Mouse (Mus musculus) forebrain, embryonic 16.5 days (tissue): ENCODE measurements at regions not wholly inside any gene's neighbourhood (a gene's known extent, or its start where the extent isn't known, plus 50 kb on each side); places are given as distances from the start of the nearest gene placed in this dataset.

Source experiments
- ATAC-seq: fragments of 200-750 bp; cut with Nextera tagmentation; 2 replicates; pipeline ENCODE4 v1.8.0; 2017; ENCODE audit warnings: mild to moderate bottlenecking, moderate library complexity
- H3K27ac ChIP-seq: fragments of 300-500 bp; sonication (generic); 2 replicates; pipeline ENCODE4 v1.5.1; 2014; ENCODE audit warnings: low read length, control low read depth
- H3K27me3 ChIP-seq: fragments of 300-500 bp; sonication (generic); replicated peaks from 2 replicates; pipeline ENCODE4 v1.6.1; 2014; ENCODE audit warnings: low read length; ENCODE audit not compliant: control insufficient read depth, insufficient read depth
- H3K36me3 ChIP-seq: fragments of 300-500 bp; sonication (generic); 2 replicates; pipeline ENCODE4 v1.6.1; 2014; ENCODE audit not compliant: control insufficient read depth, insufficient read depth
- H3K4me1 ChIP-seq: fragments of 300-500 bp; sonication (generic); replicated peaks from 2 replicates; pipeline ENCODE4 v1.6.1; 2014; ENCODE audit warnings: low read length; ENCODE audit not compliant: control insufficient read depth, insufficient read depth
- H3K4me2 ChIP-seq: fragments of 300-500 bp; sonication (generic); 2 replicates; pipeline ENCODE4 v1.6.1; 2014; ENCODE audit warnings: mild to moderate bottlenecking, low read length, control low read depth
- H3K4me3 ChIP-seq: fragments of 300-500 bp; sonication (generic); replicated peaks from 2 replicates; pipeline ENCODE4 v1.5.1; 2014; ENCODE audit warnings: mild to moderate bottlenecking, low read length, control low read depth
- H3K9ac ChIP-seq: fragments of 300-500 bp; sonication (generic); replicated peaks from 2 replicates; pipeline ENCODE4 v1.6.1; 2014; ENCODE audit warnings: low read depth, low read length, control low read depth
- H3K9me3 ChIP-seq: fragments of 300-500 bp; sonication (generic); 2 replicates; pipeline ENCODE4 v1.6.1; 2016; ENCODE audit warnings: low read length; ENCODE audit not compliant: control insufficient read depth
- WGBS: fragments of 180-500 bp; shearing (Covaris S2); extraction: QIAGEN DNeasy Blood & Tissue Kit; methylation state at CpG from one replicate; pipeline ENCODE4 v1.1.7; 2014; 5-methylcytosine and 5-hydroxymethylcytosine counted together

- WGBS = 43% methylated on average over 8 of the region's 8 CpGs
- no peak overlapping the region for H3K4me2 ChIP-seq
- no peak overlapping the region for H3K4me3 ChIP-seq
- no peaks in the 10 kb centered on the region for H3K9me3 ChIP-seq
- no peak overlapping the region; the same call in 1 of the 2 replicates for H3K27ac ChIP-seq
- no peaks in the 10 kb centered on the region; the same call in 1 of the 2 replicates for H3K4me1 ChIP-seq
- no peaks in the 10 kb centered on the region for H3K27me3 ChIP-seq
- no peaks in the 10 kb centered on the region for H3K36me3 ChIP-seq
- 0 out of 2 replicates have a peak, but pooled peaks have one; percentile 33 for ATAC-seq
- no peak overlapping the region for H3K9ac ChIP-seq
Observed at GRCm38 (mm10) chr1:164606141-164606754, 148.1 kb upstream of the Atp1b1 start.

DNA sequence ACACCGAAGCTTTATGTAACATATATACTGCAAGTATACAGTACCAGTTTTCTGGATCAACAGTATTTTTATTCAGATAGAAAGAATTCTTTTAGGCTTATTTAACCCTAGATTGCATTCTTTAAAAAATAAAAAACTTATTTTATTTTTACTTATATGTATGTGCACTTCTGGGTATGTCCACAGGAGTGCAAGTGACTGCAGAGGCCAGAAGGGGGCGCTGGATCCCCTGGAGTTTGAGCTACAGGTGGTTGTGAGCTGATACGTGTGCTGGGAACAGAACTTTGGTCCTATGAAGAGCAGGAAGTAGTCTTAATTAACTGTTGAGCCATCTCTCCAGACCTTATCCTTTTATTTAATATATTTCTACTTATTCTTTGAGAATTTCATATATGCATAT, 145.3 kb upstream of the Atp1b1 start:
- 65% methylated on average over 3 of the region's 3 CpGs for WGBS
- Histone ChIP-seq H3K9me3 (no peaks in the 10 kb centered on the region), H3K4me2 (no peak overlapping the region), H3K4me3 (no peak overlapping the region), H3K27ac (no peak overlapping the region), H3K9ac (no peak overlapping the region), H3K4me1 (no peaks in the 10 kb centered on the region; the same call in 1 of the 2 replicates), H3K36me3 (no peaks in the 10 kb centered on the region), H3K27me3 (no peaks in the 10 kb centered on the region)
- no peak for ATAC-seq

DNA sequence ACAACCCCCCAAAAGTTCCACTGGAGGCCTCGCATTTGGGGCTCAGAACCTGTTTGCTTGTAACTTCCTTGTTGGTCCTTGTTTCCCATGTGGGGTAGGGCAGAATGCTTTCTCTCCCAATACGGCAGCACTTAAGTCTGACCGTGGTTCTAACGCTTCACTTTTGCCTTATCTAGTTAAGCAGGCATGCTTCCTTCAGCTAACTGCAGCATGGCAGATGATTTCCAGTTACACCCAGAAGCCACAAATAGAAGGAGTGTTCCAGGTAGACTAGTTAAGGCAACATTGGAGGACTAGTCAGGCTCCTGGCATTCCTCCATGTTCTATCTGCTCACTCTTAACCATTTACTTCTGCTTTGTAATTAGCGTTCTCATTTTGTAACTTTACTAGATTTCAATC, 144.4 kb upstream of the Atp1b1 start:
- Histone ChIP-seq H3K9ac (no peak overlapping the region), H3K27ac (no peak overlapping the region), H3K27me3 (no peaks in the 10 kb centered on the region), H3K4me1 (no peaks in the 10 kb centered on the region; the same call in 1 of the 2 replicates), H3K4me3 (no peak overlapping the region), H3K9me3 (no peaks in the 10 kb centered on the region), H3K36me3 (no peaks in the 10 kb centered on the region), H3K4me2 (no peak overlapping the region)
- 96% methylated on average over 5 of the region's 5 CpGs for WGBS
- no peak for ATAC-seq

GRCm38 (mm10) chr1:164590205-164590613, 132.1 kb upstream of the Atp1b1 start:
- Histone ChIP-seq H3K9me3 (no peaks in the 10 kb centered on the region), H3K27ac (peak overlapping the region; percentile 9; the same call in 1 of the 2 replicates), H3K4me1 (peaks cover 3% of the 10 kb centered on the region; the same call in 1 of the 2 replicates), H3K27me3 (no peaks in the 10 kb centered on the region), H3K9ac (no peak overlapping the region), H3K36me3 (no peaks in the 10 kb centered on the region), H3K4me2 (no peak overlapping the region), H3K4me3 (no peak overlapping the region)
- 42% methylated on average over 3 of the region's 3 CpGs for WGBS
- ATAC-seq = peak; percentile 91

DNA sequence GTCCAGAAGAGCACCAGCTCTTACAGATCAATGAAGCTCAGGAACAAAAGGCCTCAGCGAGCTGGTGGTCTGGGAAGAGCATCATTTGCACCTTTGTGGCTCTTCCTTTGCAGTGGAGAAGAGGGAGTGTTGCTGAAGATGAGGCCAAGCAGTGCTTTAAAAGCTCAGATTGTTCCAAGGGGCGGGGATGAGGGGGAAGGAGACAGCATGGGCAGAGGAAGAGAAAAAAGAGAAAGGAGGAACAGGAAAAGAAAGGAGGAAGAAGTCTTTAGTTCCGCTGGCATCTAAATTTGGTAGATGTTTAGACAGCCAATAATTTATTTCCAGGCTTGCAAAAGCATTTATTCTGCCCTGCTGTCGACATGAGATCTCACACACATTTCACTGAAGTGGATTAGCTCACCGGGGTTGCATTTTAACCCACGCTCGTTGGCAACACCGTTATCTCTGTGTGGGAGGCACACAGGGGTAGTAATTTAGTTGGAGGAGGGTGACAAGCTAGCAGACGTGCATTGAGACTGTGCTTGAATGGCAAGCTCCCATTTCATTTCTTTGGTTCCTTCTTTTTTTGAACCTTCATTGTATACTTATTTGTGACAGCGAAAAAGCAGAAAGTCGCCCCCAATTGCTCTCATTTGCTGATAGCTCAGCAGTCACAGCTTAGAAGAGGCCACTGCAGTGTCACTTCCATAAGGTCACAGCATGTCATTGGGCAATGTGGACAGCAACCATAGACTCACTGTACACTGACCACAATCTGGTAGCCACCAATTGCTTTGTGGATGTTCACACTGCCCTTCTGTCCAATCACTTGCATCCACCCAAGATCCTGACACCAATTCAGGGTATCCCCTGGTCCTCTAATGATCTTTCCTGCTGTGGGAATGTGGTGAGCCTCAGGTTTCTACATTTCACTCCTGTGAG, 128.2 kb upstream of the Atp1b1 start:
- Histone ChIP-seq H3K27ac (peak overlapping the region; percentile 1; the same call in 1 of the 2 replicates), H3K4me3 (no peak overlapping the region), H3K27me3 (no peaks in the 10 kb centered on the region), H3K9me3 (no peaks in the 10 kb centered on the region), H3K36me3 (no peaks in the 10 kb centered on the region), H3K4me2 (no peak overlapping the region), H3K4me1 (peaks cover 3% of the 10 kb centered on the region; the same call in 1 of the 2 replicates), H3K9ac (no peak overlapping the region)
- no peak for ATAC-seq
- 38% methylated on average over 11 of the region's 11 CpGs for WGBS

DNA sequence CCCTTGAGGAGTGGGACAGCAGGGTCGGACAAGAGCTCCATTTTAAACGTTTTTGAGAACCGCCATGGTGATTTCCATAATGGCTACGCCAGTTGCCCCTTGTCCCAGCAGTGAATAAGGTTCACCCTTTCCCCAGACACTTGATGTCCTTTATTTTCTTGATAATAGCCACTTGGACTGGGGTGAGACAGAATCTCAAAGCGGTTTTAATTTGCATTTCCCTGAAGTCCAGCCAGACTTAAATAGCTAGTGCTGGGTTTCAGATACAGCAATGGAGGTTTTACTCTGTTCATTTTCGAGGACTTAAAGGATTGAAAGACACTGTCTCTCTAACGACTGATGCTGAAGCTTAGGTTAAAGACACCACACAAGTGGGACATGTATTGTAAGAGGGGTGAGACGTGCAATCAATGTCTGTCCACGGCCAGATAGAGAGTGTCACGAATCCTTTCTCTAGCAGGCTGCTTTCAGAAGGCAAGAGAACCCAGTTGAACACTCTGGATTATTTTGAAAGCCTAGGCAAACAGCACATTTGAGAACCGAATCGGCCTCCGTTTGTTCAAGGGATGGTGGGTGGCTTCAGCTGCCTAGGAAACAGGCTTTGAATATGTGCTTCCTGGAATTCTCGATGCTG, 118.8 kb upstream of the Atp1b1 start:
- Histone ChIP-seq H3K36me3 (no peaks in the 10 kb centered on the region), H3K4me2 (peak overlapping the region; percentile 10; the same call in 1 of the 2 replicates), H3K4me3 (no peak overlapping the region), H3K9me3 (no peaks in the 10 kb centered on the region), H3K4me1 (peaks cover 3% of the 10 kb centered on the region; the same call in 1 of the 2 replicates), H3K27me3 (no peaks in the 10 kb centered on the region), H3K27ac (peak overlapping the region; percentile 9; the same call in 1 of the 2 replicates), H3K9ac (no peak overlapping the region)
- WGBS = 23% methylated on average over 14 of the region's 14 CpGs
- peak; percentile 81 for ATAC-seq

GRCm38 (mm10) chr1:164573639-164574038, 115.5 kb upstream of the Atp1b1 start:
- Histone ChIP-seq H3K9me3 (no peaks in the 10 kb centered on the region), H3K36me3 (no peaks in the 10 kb centered on the region), H3K4me2 (no peak overlapping the region), H3K4me1 (peaks cover 3% of the 10 kb centered on the region; the same call in 1 of the 2 replicates), H3K4me3 (no peak overlapping the region), H3K9ac (no peak overlapping the region), H3K27ac (no peak overlapping the region), H3K27me3 (no peaks in the 10 kb centered on the region)
- ATAC-seq = no peak
- WGBS = 84% methylated on average over 5 of the region's 5 CpGs

- WGBS = 60% methylated on average over 4 of the region's 4 CpGs
- H3K4me3 ChIP-seq = no peak overlapping the region
Observed at GRCm38 (mm10) chr1:164572183-164572582, 114.0 kb upstream of the Atp1b1 start.

More at GRCm38 (mm10) chr1:164572183-164572582, 114.0 kb upstream of the Atp1b1 start:
- Histone ChIP-seq H3K9ac (no peak overlapping the region), H3K9me3 (no peaks in the 10 kb centered on the region), H3K4me2 (no peak overlapping the region), H3K27me3 (no peaks in the 10 kb centered on the region), H3K27ac (no peak overlapping the region), H3K36me3 (no peaks in the 10 kb centered on the region), H3K4me1 (peaks cover 3% of the 10 kb centered on the region; the same call in 1 of the 2 replicates)
- ATAC-seq = no peak
